Mouse (Mus musculus): ENCODE results near the gene Fam71f2.

DNA sequence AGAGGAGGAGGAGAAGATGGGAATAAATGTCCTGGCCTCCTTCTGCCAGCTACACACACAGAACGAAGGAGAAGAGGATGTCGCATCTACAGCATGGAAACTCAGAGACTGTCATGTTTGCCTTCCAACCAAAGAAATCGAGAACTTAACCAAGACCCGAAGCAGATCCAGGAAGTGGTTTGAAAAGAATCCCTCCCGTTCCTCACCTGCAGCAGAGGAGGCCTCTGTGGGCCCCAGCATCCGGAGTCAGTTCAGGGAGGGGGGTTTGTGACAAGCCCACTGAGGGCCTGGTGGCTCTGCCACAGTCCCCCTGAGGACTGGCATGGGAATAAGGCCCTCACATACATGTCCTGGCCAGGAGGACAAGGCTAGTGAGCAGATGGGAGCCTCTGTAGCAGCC lies 47.1 kb upstream of the Fam71f2 start:
- no peak for TF ChIP-seq TAL1 (IDR thresholded peaks at IDR 0.05; ENCODE audit: low read length)
- no peak for TF ChIP-seq GATA1 (IDR thresholded peaks at IDR 0.05; ENCODE audit: low read length)
